Mouse (Mus musculus) testis, postnatal 14 days (tissue): Measurements from ENCODE around the gene Mvb12a.
"Not testable (repeated sequence)": the region's sequence is repeated elsewhere in the genome, so short reads cannot be mapped to it uniquely, and the experiment has no call there.

Source experiments
- DNase-seq: peaks from one replicate; pipeline ENCODE4 v3.0.0; 2021; ENCODE audit warnings: low spot score

Mvb12a gene

GRCm38 (mm10) chr8:71542632-71543343, at the start of gene Mvb12a:
Gene Mvb12a (plus strand): TSS chr8:71542922.
- peak; percentile 98 for DNase-seq

- peak; percentile 80 for DNase-seq
Measured at GRCm38 (mm10) chr8:71495039-71495438, 47.7 kb upstream of the Mvb12a start.

GRCm38 (mm10) chr8:71495811-71496210, 46.9 kb upstream of the Mvb12a start:
- no peak for DNase-seq

- DNase-seq = peak; percentile 69
Measured at GRCm38 (mm10) chr8:71496481-71496880, 46.2 kb upstream of the Mvb12a start.

DNA sequence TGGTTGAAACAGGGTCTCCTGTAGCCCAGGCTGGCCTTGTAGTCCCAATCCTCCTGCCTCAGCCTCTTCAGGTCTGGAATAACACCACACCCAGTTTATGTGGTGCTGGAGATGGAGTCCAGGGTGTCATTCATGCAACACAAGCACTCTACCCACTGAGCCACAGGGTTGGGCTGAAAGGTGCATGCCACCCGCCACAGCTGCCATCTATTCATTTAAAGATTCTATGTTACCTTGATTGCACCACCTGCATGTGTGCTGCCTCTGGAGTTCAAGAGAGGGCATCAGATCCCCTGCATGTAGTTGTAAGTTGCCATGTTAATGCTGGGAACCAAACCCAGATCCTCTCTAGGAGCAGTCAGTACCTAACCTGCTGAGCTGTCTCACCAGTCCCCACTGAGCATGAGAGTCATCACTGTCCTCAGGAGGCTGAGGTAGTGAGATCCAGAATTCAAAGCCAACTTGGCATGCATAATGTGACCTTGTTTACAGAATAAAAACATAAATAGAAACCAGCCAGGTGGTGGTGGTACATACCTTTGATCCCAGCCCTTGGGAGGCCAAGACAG, 45.6 kb upstream of the Mvb12a start:
- no peak for DNase-seq

DNA sequence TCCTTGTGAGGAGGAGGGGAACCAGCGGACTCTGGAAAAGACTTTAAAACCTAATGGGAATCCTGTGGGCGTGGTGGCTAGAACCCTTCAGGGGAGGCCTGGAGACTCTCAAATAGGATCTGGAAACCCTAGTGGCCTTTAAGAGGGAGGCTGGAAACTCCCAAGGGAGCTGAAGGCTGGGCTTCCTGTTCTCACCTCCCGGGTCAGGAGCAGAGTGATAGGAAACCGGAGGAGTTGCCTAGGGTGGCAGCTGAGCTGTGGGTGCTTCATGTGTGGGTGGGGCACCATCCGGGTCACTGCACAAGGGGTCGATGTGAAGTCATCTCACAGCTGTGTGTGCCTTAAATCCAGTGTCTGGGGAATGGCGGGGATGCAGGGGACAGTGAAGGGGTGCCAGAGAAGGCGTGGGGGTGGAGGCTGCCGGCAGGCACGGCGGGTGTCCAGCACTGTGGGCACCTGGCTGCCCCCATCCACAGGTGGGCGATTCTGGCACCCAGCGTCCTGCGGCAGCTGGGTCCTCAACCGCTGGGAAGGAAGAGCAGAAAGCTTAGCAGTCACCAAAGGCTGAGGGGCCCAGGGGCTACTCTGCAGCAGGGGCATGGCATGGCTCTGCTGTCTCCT, 44.7 kb upstream of the Mvb12a start:
- no peak for DNase-seq

DNA sequence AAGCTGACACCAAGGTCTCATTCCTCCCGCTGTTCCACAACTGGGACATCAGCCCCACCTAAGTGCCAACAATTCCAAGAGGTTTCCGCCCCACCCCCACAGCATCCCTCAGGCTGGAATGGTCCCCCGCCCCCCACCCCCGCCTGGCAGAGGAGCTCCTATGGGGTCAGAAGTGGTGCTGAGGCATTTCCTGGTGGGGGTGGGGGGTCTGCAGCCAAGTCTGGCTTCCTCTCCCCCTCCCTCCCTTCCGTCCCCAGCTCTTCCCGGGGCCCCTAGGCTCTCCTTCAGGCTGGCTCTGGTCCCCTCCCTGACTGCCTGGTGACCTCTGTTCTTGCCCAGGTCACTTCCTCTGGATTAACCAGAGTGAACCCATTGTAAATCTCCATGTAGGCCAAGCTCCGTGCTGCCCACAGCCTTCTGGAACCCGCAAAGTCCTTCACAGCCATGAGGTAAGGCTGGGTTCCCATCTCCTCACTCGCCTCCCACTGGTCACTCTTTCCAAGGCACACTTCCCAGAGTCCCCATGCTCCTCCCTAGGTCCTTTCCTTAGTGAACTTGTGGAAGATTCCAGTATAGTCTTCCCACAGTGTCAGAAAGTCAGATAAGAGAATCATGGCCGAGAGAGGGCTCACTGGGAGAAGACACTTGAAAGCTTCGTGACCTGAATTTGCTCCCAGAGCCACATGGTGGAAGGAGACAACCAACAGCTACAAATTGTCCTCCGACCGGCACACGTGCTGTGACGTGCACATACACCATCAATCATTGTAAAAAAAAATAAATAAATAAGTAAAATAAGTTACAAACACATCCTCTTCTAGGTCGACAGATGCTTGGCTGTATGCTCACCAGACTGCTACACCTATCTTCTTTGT, 43.7 kb upstream of the Mvb12a start:
- DNase-seq = no peak

GRCm38 (mm10) chr8:71504349-71504748, 38.4 kb upstream of the Mvb12a start:
- DNase-seq = no peak

DNA sequence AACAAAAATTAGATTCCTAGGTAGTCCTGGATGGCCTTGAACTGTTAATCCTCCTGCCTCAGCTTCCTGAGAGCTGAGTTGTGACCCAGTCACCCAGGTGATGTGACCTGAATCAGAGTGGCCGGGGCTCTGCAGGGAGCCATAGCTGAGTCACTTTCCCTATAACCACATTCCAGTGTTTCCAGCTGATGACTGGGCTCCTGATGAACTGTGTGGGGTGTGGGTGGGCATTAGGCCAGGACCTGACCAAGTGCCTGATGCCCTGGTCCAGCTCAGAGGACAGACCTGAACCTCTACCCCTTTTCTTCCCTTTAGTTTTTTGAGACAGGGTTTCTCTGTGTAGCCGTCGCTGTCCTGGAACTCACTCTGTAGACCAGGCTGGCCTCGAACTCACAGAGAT, 37.4 kb upstream of the Mvb12a start:
- no peak for DNase-seq

DNA sequence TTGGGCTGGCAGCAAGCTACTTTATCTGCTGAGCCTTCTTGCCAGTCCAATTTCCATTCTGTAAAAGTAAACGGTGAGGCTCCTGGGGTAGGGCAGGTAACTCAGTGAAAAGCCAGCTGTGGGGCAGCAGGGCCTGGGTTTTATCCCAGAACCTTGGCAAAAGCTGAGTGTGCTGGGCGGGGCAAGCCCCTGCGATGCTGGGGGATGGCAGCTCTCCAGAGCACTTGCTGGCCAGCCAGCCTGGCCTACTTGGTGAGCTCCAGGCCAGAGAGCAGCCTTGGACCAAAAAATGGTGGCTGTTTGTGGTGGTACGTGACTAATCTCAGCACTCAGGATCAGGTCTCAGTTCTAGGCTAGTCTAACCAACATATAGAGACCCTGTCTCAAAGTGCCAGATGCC, 36.7 kb upstream of the Mvb12a start:
- no peak for DNase-seq

- peak; percentile 72 for DNase-seq
Measured at GRCm38 (mm10) chr8:71507589-71508104, 35.1 kb upstream of the Mvb12a start.

DNA sequence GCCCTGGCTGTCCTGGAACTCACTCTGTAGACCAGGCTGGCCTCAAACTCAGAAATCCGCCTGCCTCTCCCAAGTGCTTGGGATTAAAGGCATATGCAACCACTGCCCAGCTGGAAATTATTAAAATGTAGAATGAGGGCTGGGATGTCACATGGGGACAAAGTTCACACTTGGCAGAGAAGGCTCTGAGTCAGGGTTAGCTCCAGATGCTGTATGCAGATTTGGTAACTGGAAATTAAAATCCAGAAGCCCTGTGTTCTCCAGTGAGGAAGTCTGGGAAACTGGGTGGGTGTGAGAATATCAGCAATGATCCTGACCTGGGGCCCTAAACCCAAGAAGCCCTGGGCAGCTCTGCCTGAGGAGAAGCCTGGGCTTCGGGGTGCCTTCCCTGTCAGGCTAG, 33.4 kb upstream of the Mvb12a start:
- no peak for DNase-seq

DNA sequence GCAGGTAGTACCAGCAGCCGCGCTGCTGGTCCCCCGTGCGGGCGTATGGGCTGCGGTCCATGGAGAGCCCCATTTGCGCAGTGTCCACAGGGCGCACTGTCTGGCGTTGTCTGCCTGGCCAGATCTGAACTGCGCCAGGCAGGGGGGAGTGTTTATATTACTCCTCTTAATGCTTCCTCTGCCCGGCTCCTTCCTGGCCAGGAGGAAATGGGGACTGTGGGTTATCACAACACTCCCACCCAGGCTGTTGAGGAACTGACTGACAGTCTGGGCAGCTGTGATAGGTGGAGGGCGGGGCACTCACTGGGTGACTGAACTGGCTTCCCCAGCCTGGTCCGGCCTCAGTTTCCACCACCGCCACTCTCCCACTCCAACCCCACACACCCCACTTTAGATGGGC, 31.1 kb upstream of the Mvb12a start, which contains the start of gene Plvap:
Plvap (minus strand) TSS at position 109 of the 400 bp plus-strand sequence.
- DNase-seq = no peak

DNA sequence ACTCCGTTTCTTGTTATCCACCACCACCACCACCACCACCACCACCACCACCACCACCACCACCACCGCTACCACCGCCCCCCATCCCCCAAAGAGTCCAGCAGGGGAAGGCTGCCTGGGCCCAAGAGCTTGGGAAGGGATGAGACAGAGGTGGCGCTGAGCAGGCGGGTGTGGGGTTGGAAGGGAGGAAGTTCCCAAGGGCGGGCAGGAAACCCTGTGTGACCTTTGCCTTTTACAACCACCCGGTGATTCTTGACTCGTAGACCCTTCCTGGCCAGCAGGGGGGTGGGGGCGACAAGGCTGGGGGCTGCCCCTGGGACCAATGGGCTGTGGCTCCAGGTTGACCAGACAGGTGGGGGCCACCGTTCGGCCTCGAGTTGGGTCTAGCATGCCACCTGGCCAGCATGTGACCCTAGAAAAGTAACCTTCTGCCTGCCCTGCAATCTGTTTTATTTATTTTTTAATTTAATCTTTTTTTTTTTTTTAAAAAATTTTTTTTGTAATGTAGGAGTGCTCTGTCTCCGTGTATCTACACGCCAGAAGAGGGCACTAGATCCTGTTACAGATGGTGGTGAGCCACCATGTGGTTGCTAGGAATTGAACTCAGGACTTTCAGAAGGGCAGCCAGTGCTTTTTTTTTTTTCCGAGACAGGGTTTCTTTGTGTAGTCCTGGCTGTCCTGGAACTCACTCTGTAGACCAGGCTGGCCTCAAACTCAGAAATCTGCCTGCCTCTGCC, 29.5 kb upstream of the Mvb12a start:
- no peak for DNase-seq

GRCm38 (mm10) chr8:71515043-71515442, 27.7 kb upstream of the Mvb12a start:
- no peak for DNase-seq

- no peak for DNase-seq
Measured at GRCm38 (mm10) chr8:71516786-71517185, 25.9 kb upstream of the Mvb12a start.

DNA sequence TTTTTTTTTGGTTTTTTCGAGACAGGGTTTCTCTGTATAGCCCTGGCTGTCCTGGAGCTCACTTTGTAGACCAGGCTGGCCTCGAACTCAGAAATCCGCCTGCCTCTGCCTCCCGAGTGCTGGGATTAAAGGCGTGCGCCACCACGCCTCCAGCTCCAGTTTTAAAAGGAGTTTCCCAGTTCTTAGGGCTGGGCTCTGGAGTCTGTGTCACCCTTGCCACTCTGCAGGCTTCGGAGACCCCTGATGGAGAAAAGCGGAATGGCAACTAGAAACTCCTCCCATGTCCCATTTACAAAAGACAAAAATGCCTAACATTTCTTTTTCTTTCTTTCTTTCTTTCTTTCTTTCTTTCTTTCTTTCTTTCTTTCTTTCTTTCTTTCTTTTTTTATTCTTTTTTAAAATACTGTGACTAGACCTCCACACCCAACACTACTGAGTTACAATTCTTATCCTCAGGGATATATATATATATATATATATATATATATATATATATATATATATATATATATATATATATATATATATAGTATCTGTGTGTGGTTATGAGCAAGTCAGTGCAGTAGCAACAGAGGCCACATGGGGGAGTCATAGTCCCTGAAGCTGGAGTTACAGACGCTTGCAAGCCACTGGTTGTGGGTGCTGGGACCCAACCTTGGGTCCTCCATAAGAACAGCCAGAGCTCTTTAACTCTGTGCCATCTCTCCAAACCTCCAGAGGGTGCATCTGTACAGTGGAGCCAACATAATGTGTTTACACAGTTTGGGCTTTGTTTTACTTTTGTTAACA, 23.5 kb upstream of the Mvb12a start:
- not testable (repeated sequence) for DNase-seq

DNA sequence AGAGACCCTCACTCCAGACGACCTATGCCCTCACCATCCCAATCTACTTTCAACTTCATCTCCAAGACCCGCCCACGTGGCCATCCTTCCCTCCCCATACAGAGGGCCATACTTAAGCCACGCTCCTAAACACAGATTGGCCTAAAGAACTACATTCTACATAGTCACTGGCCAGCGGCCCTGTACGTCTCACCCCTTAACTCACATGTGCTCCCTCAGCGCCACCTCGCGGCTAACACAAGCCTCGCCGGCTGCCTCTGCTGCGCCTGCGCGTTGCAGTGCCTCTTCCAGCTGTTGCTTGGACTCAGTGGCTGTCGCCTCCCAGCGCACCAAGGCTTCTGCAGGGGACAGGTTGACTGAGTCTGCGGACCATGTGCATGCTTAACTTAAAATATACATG, 21.1 kb upstream of the Mvb12a start:
- peak; percentile 87 for DNase-seq

- no peak for DNase-seq
Measured at GRCm38 (mm10) chr8:71525226-71526050, 17.3 kb upstream of the Mvb12a start, which contains the start of gene Ccdc194. Gene Ccdc194 (minus strand): TSS chr8:71525711.

GRCm38 (mm10) chr8:71526272-71526671, 16.4 kb upstream of the Mvb12a start:
- no peak for DNase-seq
